Mouse (Mus musculus) lung, postnatal 25 days (tissue): ENCODE data around the gene Coro1a.

ENCODE experiments used
- DNase-seq: peaks from one replicate; pipeline ENCODE4 v3.0.0; 2022; ENCODE audit warnings: low spot score

Gene Coro1a

DNA sequence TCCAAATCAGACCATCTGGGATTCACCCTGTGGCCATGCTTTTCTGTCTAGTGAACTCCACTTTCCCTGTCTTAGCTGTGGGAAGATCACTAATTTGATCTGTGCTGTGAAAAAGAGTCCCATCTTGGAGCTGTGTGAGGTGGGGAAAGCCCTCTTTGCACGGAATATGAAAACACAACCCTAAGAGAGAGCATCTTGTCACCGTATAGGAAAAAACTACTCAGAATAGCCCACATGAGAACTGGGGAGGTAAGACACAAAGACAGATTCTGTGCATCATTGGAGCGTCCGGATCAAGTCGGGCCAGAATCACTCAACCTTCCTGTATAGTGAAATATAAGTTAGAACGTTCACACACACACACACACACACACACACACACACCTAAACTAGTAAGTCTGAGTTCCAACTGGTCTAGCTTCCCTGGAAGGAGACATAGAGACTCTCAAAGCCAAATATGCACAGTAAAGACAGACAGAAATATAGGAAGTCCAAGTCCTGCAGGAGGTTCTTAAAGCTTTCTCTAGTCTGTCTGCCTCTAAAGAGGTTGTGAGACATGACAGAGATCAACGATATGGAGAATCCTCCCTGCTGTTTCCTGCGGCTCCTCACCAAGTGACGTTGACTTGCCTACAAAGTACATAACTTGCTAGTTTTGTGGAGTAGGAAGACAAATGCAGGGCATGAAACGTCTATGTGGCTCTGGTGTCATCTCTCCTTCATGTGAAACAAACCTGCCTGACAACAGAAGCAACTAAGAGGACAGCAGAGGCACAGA lies 777 bp upstream of the Coro1a start:
- no peak for DNase-seq

DNA sequence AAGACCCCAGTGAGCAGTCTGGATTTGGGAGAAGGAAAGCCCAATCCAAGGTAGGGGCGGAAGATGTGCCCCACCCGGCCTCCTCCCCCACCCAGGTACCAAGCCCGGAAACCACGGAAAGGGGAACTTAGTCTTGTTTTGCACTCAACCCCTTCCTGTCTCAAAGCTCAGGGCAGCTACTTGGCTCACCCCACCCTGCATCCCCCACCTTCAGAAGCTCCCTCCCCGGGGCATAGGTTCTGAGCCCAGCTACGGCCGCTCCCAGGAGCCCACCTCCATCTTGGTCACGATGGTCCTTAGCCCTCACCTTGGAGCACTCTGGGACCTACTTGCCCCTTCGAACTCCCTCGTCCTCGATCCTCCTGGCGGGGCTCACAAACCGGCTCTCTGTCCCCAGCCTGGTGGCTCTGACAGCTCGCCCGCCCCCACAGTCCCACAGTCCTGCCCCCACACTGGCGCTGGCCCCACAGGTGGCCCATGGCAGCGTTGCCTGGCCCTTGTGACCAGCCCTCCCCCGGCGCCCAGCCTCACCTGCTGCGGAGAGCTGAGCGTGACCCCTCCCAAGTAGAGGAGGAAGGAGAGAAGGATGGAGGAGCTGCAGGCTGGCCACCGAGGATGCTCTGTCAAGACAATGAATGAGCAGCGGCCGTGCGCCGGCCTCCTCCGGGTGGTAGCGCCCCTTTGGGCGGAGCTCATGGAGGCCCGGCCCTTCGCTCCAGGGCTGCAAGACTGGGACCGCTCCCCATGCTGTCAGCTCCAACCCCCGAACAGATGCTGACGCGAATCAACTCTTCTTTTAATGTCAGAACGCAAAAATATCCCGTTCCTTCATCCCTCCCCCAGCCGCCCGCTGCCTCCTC lies 3.2 kb downstream of the Coro1a start:
- peak; percentile 82 for DNase-seq

DNA sequence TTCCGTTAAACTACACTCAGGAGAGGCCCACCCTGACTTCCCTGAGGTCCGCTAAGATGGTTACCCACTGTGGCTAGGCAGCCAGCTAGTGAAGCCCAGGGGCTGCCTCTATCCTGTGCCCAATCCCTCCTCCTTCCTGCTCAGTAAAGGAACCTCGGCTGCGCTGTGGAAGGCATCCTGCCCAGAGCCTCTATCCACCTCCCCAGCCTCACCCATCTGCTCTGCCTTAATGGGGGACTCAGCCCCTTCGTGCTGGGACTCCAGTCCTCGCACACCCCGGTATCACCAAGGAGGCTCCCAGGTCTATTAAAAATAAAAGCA lies 3.9 kb downstream of the Coro1a start:
- DNase-seq, result no peak

DNA sequence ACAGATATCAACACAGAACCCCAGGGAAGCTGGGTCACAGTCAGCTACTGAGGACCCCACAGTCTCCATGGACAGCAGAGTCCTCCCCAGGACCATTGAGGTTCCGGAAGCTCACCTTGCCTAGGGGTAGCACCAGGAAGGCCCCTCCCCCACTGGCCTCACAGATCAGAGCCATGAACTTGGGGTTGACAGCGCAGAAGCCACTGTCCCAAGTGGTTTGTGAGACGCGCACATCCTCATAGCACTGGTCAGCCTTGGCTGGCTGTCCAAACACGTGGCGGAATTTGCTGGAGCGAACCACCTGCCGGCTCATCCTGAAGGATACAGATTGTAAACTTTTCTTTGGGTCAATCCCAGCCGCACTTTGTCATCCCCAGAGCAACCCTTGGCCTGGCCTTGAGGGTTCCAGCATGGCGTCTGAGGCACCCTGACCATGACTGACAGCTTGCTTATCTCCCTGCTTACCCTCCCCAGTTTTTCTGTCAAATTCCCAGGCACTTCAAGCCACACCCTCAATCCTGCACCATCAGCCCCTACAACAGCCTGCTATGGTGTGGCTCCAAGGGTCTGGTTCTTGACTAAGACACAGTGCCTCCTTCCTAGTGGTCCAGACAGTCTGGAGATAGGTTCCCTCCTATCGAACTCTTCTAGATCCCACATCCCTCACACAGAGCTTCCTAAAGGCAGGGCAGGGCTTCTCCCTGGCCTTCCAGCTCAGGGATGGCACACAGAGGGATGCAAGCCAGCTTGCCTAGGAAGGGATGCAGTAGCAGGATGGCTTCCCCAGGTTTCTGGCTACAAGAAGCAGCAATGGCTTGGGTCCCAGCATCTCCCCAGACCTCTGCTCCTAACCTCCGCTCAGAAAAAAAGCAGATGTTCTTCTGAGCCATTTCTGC lies 4.5 kb downstream of the Coro1a start:
- no peak for DNase-seq

DNA sequence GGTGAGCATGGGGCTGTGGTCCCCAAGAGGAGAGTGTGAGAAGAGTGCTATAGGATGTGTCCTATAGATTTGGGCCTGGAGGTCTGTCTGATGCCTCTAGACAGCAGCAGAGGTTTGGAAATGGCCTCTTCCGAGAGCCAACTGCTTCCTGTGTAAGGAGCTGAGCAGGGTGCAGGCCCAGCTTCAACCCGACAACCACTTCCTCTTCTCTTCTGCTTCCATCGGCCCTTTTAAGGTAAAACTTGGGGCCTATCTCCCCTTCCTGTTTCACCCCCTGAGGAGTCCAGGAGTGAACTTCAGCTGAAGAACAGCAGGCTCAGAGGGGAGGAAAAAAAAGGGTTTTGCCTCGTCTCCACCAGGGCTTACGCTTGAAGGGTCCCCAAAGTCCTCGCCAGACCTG lies 5.2 kb downstream of the Coro1a start:
- DNase-seq, result peak; percentile 72

DNA sequence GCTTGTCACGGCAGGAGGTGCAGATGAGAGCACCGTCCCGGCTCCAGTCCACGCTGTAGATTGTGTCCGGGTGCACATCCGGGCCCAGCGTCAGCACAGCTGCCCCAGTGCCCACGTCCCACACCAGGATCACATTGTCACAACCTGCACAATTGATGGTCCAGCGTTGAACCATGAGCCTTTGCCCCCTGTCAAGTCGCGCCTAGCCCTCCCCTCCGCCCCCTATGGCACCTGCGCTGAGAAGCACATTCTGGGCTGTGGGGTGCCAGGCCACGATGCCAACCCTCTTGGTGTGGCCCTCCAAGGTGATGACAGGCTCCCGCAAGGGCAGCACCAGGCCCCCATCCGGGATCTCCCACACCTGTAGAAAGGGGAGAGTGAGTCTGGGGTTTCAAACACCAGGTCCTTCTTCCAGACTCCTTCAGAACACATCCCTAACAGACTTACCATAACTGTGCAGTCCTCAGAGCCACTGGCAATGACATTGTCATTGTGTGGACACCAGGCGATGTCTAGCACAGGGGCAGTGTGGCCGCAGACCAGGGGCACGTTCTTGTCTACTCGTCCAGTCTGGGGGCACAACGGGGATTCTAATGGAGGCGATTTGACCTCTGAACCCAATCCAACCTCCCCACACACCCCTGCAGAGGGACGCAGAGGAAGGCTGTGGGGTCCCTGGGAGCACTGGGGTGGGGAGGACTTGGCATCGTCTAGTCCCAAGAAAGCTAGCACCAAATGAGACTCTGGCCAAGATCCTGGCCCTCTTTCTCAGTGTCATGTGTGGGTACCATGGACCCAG lies 5.8 kb downstream of the Coro1a start:
- no peak for DNase-seq

DNA sequence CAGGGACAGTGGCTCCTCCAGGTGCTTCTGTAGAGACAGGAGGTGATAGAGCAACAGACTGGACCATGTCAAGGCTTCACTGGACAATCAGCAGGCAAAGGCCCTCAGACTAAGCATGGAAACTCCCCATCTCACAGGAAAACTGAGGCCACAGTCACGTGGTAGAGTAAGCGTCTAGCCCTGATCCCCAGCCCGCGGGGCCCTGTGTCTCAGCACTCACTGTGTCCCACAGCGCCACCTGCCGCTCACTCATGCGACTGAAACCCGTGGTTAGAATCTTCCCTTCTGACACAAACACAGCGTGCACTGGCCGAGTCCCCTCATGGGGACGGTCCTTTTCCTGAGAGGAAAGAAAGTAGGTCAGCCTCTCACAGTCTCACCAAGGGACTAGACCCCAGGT lies 6.5 kb downstream of the Coro1a start:
- DNase-seq, result peak; percentile 88

DNA sequence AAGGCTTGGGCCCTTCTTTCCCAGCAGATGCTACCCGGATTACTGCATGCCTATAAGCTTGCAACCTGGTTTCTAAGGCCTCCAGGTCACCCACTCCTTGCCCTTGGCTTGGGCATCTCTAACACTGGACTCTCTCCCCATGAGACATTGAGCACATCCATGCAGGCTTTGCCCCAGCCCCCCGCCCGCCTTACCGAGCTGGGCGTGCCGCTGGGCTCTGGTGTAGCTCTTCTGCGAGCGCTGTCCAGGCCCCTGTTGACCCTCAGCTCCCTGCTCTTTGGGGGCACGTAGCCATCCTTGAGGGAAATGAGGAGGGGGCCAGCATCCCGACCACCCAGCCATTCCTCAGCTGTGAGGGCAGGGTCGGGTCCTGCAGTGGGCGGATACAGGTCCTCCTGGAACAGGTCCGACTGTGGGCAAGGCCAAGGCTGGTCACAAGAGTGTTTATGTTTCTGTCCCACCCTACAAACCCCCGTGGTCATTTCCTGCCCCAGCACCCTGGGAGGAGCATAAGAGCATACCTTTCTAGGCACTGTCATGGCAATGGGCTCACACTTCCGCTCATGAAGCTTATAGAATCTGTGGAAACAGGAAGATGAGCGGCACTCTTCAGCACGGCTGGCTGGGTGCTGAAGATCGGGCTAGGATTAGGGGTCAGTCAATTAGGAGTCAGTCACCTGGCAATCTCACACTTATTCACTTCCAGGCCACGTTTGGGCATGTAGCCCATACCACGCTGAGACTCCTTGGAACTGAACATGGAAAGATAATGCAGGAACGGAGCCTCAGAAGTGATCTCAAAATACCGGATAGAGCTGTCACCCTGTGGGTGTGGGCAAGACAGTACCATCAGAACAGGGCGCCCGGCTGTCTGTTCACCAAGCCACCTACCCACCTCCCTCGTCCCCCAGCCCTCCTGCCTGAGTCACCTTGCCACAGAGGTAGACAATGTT lies 7.2 kb downstream of the Coro1a start:
- DNase-seq, result no peak

DNA sequence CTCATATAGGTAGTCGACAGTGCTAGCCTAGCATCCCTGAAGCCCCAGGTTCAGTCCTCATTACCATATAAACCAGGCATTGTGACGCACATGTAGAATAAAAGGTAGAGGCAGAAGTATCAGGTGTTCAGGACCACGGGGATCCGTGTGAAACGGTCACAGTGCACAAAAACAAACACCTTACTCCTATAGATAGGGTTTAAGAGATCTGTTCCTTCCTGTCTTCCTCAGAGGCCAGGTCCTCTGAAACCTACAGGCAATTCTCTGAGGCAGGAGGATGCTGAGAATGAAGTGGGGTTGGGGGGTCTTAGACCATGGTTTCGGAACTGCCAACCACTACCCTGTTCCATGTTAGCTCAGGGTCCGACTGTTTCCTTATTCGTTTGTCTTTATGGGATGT lies 9.7 kb downstream of the Coro1a start:
- no peak for DNase-seq

DNA sequence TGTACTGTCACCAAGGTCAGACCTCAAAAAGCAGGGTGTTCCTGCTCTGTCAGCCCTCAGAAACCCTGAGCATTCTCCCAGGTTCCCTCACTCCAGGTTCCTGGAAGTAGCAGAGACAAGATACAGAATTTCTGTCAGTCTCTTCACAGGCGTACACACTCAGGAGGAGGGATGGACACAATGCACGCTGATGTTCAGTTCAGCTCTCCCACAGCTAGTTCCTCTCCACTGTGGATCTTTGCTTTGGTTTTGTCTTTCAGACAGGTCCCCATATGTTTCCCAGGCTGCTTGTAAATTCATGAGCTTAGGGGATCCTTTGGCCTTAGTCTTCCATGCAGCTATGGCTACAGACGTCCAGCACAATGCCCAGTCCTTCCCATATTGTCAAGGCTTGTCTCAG lies 10.7 kb downstream of the Coro1a start:
- no peak for DNase-seq

DNA sequence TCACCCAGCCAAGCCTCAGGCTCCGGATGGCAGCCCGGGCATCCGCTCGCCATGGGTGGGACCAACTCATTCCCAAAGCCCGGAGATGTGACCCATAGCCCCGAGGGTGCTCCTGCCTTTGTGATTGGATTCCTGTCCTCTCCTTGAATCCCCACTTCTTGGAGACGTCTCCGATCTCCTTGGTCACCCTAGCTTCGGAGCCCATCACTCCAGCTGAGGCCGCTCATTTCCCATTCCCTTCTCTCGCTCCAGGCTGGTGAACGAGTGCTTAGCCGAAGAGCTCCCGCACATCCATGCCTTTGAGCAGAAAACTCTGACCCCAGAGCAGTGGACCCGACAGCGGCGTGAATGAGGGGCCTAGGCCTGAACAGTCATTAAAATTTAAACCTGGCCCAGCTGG lies 11.3 kb downstream of the Coro1a start:
- no peak for DNase-seq

DNA sequence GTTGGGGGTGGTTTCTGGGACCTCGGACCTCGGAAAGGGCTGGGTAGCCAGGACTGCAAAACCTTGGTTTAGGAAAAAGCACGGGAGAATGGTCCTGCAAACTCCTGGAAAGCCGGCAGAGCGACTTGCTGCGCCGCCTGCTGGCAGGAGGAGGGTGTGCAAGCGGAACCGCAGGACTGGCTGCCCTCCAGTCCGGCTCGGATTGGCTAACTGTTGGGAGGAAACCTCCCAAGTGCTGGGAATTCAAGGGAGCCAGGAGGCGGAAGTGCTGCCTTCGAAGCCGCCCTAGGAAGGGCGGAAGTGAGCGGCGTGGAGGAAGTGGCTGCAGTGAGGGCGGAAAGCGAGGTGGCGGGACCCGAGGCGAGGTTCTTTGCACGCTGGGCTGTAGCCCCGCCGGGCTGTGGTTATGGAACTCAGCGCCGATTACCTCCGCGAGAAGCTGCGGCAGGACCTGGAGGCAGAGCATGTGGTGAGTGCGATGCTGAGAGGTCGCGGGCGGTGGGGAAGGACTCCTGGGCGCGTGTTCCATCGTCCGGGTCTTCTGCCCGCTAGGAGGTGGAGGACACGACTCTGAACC lies 11.9 kb downstream of the Coro1a start, which contains the start of gene Slx1b:
Gene Slx1b, minus strand, starts transcription at position 154 of the 577 bp plus-strand sequence.
- DNase-seq, result peak; percentile 97

DNA sequence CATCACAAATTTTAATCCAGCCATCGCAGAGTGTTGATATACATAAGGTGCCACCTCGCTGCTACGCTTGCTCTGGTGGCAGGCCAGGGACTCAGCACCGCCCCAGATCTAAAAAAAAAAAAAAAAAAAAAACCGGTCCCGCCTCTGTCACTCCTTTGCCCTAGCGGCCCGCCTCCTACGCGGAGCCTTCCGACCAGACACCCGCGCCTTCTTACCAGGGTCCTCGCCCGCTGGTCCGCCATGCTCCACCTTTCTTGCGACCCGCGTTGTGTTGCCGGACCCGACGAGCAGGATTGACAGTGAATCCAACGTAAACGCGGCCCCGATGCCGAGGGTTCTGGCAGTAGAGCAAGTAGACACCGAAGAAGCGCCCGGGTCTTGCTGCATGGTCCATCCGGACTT lies 12.4 kb downstream of the Coro1a start, which contains the start of gene Bola2:
Gene Bola2, plus strand, starts transcription at position 192 of the 402 bp plus-strand sequence.
- peak; percentile 73 for DNase-seq

DNA sequence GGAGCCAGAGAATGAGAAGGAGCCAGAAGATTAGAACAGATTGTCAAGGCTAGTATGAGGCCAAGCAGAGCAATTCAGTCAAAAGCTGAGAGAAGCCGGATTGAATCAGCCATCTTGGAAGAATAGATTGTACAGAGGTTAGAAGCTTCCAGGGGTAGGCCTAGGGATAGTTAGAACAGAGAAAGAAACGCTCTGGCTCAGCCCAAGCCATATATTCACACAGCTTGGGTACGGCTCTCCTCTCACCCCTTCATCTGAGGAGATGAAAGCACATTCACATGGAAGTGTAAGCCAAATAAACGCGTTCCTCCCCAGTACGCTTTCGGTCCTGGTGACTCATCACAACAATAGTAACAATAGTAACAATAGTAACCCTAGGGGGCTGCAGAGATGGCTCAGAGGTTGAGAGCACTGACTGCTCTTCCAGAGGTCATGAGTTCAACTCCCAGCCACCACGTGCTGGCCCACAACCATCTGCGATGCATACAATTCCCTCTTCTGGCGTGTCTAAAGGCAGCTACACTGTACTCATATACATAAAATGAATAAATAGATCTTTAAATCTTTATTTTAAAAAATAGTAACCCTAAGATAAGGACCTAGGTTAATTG lies 13.0 kb downstream of the Coro1a start:
- DNase-seq, result no peak

DNA sequence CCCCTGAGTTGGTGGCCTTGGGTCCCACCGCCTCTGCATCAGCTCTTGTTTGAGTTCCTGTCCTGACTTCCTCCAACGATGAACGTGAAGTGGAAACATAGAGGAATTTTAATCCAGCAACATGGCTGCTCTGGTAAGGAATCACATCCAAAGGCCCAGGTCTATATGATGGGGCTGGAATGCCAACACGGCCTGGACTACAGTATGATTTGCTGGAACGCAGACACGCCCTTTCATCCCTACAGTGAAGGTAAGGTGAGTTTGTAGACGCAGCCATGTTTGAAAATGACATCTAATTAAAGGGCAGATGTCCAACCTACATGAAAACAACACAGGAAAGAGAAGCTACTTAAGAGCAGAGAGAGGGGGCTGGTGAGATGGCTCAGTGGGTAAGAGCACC lies 13.8 kb downstream of the Coro1a start:
- no peak for DNase-seq

DNA sequence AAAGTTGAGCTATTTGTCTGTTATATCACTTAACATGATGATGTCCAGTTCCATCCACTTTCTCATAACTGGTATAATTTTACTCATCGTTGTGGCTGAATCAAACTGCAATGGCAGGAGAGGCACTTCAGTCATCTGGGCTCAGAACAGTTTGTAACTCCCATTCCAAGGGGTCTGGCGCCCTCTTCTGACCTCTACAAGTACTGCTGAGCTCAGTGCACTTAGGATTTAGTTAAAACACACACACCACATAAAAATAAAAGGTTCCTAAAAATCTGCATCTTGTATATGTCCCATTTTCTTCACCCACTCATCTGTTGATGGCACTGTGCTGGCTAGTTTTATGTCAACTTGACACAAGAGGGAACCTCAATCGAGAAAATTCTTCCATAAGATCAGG lies 14.3 kb downstream of the Coro1a start:
- peak; percentile 90 for DNase-seq

DNA sequence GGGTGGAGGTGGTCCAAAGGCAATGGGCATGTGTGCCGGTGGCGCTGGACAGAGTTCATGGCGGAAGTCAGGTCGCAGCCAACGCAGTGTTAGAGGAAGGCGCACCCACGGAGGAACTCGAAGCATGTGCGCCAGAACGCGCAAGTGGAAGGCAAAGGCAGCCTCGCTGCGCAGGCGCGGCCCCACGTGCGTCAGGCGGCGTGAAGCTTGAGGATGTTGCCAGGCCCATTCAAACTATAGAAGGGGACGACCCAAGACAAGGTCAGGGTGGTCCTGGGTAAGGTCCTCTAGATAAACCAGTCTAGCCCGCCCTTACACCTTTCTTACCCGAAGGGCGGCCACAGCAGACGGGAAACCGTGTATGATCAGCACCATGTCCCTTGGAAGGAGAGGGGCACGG lies 15.2 kb downstream of the Coro1a start:
- no peak for DNase-seq

DNA sequence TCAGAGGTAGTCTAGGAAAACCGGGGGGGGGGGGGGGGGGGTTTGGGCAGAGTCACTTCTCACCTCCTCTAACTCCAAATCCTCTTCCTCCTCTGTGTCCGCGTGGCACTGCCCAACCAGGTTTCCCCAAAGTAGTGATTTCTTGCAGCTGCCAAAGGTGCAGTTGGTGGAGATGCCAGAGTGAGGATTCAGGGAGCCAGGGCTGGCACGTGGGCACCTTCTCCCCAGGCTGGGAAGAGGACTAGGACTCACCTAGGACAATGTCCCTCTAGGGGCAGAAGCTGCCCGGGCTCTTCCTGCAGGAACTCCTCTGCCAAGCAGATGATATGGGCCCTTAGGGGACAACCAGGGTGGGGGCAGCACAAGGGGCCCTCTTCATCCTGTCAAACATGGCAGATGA lies 15.9 kb downstream of the Coro1a start:
- no peak for DNase-seq

DNA sequence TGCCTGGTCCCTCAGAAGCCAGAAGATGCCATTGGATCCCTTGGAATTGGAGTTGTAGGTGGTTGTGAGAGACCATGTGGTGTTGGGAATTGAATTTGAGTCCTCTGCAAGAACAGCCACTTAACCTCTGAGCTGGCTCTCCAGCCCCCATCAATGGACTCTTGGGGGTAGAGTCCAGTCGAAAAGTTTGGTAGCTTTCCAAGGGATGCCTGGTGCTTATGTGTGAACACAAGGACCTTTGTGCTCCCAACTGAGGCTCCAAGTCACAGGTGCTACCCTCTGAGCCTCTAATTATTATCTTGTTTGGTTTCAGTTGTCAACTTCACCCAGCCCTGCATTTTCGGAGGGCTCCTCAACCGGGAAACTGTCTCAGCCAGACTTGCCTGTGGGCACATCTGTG lies 16.9 kb downstream of the Coro1a start:
- no peak for DNase-seq

DNA sequence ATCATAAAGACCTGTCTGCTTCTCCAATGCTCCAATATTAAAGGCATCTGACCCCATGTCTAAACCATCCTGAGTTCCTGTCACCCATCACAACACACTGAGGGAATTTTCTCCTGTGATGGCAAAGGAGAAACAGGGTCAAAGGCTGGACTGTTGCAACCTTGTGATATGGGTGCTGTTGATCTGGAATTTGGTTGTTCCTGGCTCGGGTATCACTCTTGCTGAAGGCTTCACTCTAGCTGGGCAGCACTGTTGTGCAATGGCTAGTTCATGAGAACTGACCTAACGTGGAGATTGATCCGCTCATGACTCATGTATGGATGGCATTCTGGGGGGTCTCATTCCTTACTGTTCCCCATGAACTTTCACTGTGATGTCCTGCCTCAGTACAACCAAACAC lies 18.6 kb downstream of the Coro1a start:
- no peak for DNase-seq
